Mouse (Mus musculus): ENCODE results near the gene Etaa1. TPM values are rescaled to one million over a fixed set of nuclear protein-coding genes. Genes with fewer than 3 reads are reported as not detected.
A peak's percentile ranks its signal among the peaks of the same experiment; 100 is the strongest.
"Not testable (repeated sequence)": the region's sequence is repeated elsewhere in the genome, so short reads cannot be mapped to it uniquely, and the experiment has no call there.

The Etaa1 gene
- 12.5 and 12.7 TPM in 2 replicates for polyA plus RNA-seq (2015; fragmentation: Nextera tagmentation; extraction: Ambion mirVana)

- DNase-seq (ENCODE audit: low spot score) = peak; percentile 95
Observed at GRCm38 (mm10) chr11:17953231-17954134, at the start of gene Etaa1. Gene Etaa1, minus strand, starts transcription at chr11:17953875.

GRCm38 (mm10) chr11:17994151-17994550, 40.5 kb upstream of the Etaa1 start:
- DNase-seq (ENCODE audit: low spot score) = no peak

- no peak for DNase-seq (ENCODE audit: low spot score)
Observed at GRCm38 (mm10) chr11:17992311-17992710, 38.6 kb upstream of the Etaa1 start.

GRCm38 (mm10) chr11:17983331-17983730, 29.7 kb upstream of the Etaa1 start:
- DNase-seq (ENCODE audit: low spot score) = no peak

GRCm38 (mm10) chr11:17981246-17981645, 27.6 kb upstream of the Etaa1 start:
- DNase-seq (ENCODE audit: low spot score) = no peak

GRCm38 (mm10) chr11:17975581-17975980, 21.9 kb upstream of the Etaa1 start:
- DNase-seq (ENCODE audit: low spot score) = no peak

GRCm38 (mm10) chr11:17952791-17953190, 884 bp downstream of the Etaa1 start:
- DNase-seq (ENCODE audit: low spot score) = no peak

GRCm38 (mm10) chr11:17951336-17951735, 2.3 kb downstream of the Etaa1 start:
- DNase-seq (ENCODE audit: low spot score) = no peak

GRCm38 (mm10) chr11:17939168-17939567, 14.5 kb downstream of the Etaa1 start:
- no peak for DNase-seq (ENCODE audit: low spot score)

- no peak for DNase-seq (ENCODE audit: low spot score)
Observed at GRCm38 (mm10) chr11:17937931-17938330, 15.7 kb downstream of the Etaa1 start.

GRCm38 (mm10) chr11:17917905-17918304, 35.8 kb downstream of the Etaa1 start:
- no peak for DNase-seq (ENCODE audit: low spot score)

GRCm38 (mm10) chr11:17917101-17917500, 36.6 kb downstream of the Etaa1 start:
- no peak for DNase-seq (ENCODE audit: low spot score)

GRCm38 (mm10) chr11:17916486-17916885, 37.2 kb downstream of the Etaa1 start:
- DNase-seq (ENCODE audit: low spot score) = no peak

- not testable (repeated sequence) for DNase-seq (ENCODE audit: low spot score)
Observed at GRCm38 (mm10) chr11:17900996-17901395, 52.7 kb downstream of the Etaa1 start.

All from thymus, postnatal 0 days (tissue).